Mouse (Mus musculus): ENCODE results near the gene Cd160. TPM values are rescaled to one million over a fixed set of nuclear protein-coding genes. Genes with fewer than 3 reads are reported as not detected.

Cd160 gene
- total RNA-seq, 4 experiments from 2014 or later = not detected

DNA sequence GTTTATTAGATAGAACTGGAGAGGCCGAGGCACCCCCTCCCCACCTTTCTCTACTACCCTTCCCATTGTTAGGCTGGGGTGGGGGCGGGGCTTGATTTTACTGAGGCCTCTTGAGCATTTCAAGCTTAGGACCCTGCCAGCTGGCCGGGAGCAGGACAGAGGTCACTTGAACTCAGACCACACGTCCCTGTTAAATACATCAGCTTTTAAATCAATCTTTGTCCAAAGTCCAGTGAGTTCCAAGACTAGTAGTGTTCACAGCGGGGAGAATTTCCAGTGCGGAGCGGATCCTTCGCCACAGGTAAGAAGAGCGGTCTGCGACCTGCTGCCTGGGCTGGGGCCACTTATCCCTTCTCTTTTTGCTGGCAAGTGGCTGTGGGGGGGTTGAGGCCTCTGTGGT lies 705 bp upstream of the Cd160 start:
- no peak for DNase-seq (ENCODE audit: low spot score in 2 of 2)

DNA sequence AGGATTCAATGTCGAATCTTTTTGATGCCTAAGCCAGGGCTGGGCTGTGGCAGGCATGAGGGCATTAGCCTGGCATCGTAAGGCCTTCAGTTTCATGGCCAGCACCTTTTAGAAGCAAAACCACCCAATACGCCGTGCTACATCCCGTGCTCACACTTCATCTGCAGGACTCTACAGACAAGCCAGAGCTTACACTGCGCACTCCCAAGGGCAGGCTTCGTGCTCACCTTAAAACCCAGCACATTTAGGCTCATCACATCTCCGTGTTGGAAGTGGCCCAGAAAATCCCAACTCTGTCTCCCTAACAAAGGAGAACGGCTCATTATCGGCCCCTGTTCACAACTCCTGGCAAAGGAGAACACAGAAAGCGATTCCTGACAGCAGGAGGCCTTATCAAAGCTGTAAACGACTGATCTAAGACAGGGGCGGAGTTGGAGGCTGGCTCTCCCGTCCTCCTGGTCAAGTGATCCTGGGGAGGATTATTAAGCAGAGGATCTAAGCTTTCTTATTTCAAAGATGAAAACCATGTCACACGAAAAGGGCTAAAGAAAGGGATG lies 765 bp downstream of the Cd160 start:
- DNase-seq (ENCODE audit: low spot score in 2 of 2) = no peak

DNA sequence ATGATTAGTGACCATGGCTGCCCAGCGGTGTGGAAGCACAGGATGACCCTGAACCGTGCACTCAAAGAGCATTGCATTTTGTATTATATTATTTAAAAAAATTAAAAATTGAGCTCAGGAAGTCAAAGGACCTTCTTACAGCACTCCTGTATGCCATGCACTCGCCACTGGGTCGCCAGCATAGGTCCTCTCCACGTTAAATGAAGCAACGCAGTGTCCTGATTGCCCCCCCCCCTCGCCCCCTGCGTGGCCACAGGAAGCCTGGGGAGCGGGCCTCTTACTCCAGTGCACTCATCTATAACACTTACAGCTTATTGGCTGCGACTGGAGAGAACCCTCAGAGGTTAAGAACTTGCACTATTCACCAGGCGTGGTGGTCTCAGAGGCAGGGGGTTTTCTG lies 3.9 kb downstream of the Cd160 start:
- no peak for DNase-seq (ENCODE audit: low spot score in 2 of 2)

DNA sequence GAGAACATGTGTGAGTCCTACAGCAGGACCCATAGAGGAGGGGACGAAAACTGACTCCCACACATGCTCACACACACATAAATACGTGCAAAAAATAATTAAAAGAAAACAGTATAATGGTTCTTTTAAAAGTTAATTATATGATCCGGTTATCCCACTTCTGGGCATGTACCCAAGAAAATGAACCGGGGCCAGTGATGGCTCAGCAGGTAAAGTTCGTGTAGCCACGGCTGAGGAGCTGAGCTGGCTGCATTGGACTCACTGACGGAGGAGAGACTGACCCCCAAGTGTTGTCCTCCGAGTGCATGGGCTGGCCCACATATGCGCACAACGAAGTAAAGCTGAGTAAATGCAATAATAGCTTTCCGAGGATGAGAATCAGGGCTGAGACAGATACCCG lies 4.5 kb downstream of the Cd160 start:
- no peak for DNase-seq (ENCODE audit: low spot score in 2 of 2)

DNA sequence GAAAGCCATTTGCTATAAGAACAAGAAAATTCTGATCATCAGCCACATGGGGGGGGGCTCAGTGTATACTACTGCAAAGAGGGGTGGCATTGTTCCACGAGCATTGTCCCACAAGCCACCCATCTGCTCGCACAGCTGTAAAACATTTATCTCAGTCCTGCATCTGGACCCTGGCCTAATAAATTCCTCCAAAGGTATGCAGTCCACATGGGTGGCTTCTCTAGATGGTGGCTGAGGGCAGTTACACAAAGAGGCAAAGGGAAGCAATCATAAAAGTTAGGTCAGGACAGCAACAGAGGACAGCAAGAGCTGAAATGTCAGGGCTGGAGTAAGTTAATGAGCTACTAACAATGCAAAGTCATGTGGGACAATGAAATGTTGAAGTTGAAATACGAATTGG lies 5.5 kb downstream of the Cd160 start:
- DNase-seq (ENCODE audit: low spot score in 2 of 2) = no peak

DNA sequence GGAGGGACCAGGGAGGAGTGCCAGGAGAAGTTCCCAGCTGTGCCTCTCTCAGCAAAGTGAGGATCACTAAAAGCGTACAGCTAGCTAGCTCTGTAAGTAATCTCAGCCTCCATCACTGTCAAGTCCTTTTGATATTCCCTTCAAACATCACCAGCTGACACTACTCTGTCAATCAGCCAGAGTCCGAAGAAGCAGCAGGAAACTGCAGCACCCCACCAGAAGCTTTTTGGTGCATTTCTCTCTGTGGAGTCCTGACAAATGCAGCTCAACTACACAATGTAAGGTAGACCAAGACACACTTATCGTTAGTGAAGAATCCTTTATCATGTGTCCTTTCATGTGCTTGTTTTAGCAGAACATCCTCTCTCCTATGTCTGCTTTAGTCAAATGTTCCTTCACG lies 7.6 kb downstream of the Cd160 start:
- DNase-seq (ENCODE audit: low spot score in 2 of 2) = no peak

DNA sequence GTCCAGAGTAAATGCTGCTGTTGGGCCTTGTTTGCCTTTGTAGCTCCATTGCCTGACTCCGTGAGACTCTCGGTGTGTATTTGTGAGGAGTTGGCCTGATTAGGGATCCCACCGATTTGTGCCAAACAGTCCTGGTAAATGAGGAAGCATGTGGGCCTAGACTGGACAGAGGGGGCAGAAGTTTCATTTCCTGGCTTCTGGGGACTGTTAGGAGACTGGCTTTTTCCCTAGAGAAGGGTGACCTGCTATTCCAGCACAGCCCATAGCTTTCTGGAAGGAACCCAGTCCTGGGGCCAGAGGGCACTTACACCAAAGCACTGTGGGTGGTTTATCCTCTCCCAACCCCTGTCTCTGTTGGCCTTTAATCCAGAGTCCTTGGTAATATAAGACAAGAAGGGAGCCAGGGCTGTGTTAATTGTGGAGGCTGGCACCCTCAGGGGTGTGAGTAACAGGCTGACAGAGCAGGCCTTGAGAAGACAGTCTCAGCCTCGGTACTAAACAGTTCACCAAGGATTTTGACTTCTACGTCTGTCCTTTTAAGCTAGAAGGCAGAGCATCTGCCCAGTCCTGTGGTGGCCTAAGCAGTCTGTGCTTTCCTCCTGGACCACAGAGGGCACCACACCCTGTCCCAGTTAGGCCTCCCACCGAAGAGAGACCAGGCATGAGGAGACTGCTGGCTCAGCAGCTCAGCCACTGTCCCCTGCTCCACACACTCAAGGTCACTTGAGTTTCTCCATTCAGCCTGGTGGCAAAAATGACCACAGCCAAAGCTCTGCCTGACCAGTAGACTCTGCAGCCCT lies 8.8 kb downstream of the Cd160 start:
- DNase-seq (ENCODE audit: low spot score in 2 of 2) = no peak

DNA sequence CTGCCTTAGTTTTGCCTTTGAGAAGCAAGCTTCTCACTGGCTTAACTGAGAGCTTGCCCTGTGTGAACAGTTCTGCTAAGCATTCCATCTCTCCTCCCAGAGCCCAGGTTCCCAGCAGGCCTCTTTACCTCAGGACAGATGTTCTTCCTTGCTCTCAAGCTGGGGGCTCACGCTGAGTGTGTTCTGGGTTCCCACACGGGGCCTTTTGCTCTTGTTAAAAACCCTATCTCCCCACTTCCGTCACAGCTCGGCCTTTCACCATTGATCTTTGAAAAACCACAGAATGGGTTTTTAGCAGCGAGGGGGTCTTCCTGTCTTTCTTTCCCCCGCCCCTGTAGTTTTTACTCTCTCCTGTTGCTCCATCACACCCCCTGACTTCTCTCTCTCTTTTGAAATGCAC lies 14.8 kb downstream of the Cd160 start:
- no peak for DNase-seq (ENCODE audit: low spot score in 2 of 2)

DNA sequence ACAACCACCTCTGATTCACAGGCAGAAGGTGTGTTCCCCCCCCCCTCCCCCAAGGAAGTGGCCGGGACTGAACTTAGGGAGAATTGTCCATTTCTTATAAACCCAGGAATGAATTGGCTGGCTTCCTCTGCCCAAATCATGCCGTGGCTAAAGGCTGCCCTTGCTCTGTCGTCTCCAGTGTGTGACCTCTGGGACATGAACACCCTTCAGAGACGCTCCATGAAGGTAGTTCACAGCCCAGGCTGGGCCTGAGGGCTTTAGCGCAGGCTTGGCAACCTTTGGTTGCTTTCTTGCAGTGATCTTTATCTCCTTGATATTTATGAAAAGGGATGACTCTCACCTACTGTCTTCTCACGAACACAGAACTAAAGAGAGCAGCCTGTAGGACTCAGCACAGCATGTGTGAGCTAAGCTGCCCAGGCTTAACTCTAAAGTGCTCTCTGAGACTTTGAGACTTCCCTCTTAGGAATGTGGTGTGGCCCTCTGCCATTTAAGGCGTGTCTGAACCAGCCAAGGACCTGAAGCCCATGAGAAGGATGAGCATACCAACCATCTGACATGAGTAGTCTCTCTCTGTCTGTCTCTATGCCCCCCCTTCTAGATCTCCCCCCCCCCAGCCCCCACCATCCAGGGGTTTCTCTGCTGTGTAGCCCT lies 15.4 kb downstream of the Cd160 start:
- no peak for DNase-seq (ENCODE audit: low spot score in 2 of 2)

DNA sequence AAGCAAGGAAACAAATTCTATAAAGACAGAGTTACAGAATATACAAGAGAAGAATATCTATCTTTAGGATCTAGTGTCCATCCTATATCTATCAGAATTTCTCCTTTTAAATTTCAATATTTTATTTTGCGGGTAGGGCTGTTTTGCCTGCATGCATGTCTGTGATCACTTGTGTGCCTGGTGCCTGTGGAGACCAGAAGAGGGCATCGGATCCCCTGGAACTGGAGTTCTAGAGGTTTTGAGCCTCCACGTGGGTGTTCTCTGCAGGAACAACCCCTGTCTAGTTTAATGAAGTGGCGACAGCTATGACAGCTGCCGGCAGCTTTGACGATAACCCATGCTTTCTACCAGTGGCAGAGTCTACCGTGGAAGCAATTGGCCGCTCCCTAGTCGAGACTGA lies 16.0 kb downstream of the Cd160 start:
- DNase-seq (ENCODE audit: low spot score in 2 of 2) = peak in 1 of 2 experiments; percentile 15

DNA sequence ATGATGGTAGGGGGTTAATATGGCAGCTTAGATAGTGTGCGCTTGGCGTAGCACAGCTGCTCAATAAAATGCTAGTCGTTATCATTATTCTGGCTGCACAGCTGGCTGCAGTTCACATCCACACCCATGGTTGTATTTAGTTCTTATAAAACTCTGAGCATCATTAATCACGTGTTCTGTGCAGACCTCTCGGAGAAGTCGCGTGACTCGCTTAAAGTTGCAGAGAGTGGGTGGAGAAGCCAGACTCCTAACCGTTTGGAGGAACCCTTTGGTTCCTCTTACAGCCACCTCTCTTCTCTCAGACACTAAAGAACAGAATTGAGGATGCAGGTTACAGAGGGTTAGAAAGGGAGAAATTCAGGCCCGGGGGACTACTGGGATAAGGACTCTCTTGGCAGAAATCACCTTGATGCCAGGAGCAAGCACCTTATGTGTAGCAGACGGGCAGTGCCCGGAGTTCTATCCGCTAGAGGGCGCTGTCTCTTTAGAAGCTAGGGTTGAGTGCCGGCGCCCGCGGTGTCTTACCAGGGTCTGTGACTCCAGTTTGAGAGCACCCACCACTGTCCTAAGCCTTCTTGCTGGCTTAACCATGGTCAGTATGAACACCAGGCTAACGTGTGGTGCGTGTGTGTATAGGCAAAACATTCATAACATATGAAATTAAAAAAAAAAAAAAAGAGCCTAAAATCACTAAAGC lies 16.6 kb downstream of the Cd160 start:
- DNase-seq (ENCODE audit: low spot score in 2 of 2) = peak; percentile 66 to 72

DNA sequence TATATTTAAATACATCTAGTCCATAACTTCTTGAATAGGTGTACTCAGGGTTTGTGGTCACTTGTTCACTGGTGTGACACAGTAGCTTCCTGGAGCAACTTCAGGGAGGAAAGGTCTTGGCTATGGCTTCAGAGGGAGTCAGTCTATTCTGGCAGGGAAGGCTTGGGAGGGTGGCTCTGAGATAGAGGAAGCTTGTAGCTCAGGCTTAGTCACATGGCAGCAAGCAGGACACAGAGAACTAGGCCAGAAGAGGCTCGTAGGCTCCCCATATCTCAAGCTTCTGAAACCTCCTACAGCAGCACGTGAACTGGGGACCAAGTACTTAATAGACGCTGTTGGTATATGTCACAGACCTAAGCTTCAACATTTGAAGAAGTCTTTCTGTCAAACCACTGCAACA lies 17.9 kb downstream of the Cd160 start:
- no peak for DNase-seq (ENCODE audit: low spot score in 2 of 2)

DNA sequence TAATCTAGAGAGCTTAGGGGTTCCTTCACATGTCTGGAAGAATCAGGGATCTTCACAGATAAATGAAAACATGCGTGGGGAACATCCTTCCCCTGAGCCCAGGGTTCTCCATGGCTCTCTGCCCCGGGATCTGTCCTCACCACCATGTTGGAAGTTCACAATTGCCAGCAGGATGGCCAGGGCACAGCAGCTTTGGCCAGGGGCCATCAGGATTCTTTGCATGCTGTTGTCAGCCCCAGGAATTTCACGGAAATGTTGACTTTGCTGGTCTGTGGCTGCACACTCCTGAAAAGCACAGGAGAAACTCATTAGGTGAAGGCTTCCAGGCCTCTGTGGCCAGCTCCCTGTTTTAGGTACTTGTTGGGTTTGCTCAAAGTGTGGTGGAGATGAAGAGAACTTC lies 20.5 kb downstream of the Cd160 start:
- no peak for DNase-seq (ENCODE audit: low spot score in 2 of 2)

DNA sequence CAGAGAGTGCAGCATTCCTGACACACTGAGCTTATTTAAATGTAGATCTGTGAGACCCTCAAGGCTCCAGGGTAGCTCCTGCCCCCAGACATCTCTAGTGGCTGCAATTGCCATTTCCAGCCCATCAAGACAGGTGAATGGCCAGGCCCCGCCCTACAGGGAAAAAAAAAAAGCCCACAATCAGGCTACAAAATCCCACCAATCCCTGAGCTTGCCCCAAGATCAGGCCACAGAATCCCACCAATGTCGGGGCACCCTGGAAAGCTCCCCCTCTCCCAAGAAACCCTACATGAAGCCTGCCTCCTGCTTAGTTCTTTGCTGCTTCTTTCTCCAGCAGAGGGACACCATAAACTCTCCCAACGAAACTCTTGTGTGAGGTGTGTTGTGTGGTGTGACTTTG lies 21.0 kb downstream of the Cd160 start:
- DNase-seq (ENCODE audit: low spot score in 2 of 2) = no peak

DNA sequence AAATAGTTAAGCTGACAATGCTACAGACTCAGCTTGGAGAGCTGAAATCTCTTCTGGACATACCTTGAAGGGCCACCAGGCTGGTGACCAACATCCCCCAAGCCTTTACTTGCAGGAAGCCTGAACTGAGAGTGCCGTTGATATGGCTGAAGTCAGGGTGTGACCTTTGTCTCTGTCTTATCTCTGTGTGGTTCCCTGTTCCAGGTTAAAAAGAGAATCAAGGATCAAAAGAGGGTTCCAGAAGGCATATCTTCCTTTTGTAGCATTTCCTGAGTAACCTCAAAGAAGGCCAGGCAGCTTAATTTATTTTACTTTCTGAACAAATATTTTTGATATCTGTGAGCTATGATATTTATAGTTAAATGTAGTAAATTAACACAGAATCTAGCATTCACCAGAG lies 26.9 kb downstream of the Cd160 start:
- no peak for DNase-seq (ENCODE audit: low spot score in 2 of 2)

DNA sequence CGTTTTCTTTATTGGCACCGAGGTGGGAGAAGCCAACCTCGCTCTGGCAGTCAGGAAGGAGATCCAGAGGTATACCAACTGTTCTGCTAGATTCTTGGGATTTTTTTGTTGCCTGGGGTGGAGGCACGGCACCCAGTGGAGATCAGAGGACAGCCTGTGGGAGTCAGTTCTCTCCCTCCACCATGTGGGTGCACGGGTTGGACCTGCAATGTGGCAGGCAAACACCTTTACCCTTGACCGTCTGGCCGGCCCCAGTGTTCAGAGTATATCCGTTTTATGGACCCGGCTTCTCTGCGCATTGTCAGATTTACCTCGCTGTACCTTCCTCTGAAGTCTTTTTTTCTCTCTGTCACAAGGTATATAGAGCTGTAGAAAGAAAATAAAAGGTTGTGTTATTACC lies 28.9 kb downstream of the Cd160 start:
- no peak for DNase-seq (ENCODE audit: low spot score in 2 of 2)

DNA sequence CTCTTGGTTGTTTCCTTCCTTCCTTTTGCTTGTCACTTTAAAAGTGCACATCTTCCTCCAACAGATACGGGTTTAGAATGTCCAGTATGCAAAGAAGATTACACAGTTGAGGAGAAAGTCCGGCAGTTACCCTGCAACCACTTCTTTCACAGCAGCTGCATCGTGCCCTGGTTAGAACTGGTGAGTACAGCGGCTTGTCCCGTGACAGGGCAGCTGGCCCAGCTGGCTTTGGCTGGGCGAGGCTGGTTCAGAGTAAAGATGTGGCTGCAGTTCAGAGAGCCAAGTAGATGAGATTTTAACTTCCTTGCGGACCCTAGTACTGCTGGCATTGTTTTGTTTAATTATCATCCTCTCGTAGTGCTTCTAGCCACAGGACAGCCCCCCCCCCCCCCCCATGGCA lies 40.6 kb downstream of the Cd160 start:
- DNase-seq (ENCODE audit: low spot score in 2 of 2) = peak in 1 of 2 experiments; percentile 12

DNA sequence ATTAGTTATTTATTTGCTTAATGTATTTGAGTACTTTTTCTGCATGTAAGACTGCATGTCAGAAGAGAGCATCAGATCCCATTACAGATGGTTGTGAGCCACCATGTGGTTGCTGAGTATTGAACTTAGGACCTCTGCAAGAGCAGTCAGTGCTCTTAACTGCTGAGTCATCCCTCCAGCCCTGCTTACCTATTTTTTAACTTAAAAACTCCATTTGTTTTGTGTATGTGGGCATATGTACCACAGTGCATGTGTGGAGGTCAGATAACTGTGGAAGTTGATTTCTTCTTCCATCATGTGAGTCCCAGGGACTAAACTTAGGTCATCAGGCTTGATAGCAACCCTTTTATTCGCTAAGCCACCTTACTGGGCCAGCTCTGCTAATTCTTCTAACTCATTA lies 41.4 kb downstream of the Cd160 start:
- no peak for DNase-seq (ENCODE audit: low spot score in 2 of 2)

DNA sequence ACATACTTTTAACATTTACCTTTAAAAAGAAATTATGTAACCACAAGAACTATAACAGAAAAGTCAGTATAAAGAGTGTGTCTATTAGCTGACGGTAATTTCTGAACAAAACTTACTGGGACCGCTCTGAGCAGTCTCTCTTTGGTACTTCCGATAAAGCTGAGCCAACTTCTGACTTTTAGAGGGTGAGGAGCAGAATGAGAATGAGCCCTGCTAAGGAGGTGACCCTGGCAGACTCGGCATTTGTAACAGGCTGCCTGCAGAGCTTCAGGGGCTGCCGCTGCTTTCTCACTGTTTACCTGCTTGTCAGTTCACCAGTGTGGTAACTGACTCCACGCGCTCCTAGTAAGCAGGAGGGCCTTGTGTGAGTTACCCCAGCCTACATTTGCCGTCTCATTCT lies 46.9 kb downstream of the Cd160 start:
- DNase-seq (ENCODE audit: low spot score in 2 of 2) = no peak

DNA sequence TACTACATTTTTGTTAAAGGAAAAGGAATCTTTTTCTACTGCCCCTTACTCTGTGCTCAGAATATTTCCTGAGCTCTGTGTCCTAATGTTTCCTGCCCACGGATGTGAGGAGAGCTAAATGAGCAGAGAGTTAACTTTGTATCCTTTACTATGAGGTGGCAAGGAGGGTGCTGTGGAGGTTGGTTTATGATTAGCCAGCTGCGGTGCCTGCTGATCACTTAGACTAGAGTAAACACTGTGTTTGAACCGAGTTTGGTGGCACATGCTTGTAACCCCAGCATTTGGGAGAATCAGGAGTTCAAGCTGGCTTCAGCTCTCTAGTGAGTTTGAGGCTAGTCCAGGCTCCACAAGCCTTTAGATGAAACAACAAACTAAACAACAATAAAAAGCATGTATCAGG lies 52.0 kb downstream of the Cd160 start:
- no peak for DNase-seq (ENCODE audit: low spot score in 2 of 2)

DNA sequence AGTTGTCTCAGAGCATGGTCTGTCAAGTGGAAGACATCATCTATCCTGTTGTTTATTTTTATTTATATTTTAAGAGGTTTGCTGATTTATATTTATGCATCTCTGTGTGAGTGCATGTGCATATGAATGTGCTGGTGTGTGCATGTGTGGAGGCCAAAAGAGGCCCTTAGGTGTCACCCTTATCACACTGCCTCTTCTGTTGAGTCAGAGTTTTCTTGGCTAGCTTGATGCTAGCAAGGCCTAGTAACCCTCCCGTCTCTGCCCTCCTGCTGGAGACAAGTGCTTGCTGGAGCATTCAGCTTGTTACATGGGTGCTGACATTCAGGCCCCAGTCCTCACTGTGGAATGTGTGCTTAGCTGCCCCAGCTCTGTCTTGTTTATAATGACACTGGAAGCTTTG lies 56.2 kb downstream of the Cd160 start:
- no peak for DNase-seq (ENCODE audit: low spot score in 2 of 2)

DNA sequence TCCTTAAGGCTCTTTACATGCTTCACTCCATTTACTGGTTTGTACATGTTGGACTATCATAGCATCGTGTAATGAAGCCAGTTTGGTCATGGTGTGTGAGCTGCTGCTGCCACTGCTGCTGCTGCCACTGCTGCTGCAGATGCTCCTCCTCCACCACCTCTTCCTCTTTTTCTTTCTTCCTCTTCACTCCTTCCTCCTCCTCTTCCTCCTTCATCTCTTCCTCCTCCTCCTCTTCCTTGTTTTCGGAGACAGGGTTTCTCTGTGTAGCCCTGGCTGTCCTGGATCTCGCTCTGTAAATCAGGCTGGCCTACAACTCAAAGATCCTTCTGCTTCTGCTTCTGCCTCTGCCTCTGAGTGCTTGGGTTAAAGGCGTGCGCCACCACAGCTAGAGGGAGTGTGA lies 59.2 kb downstream of the Cd160 start:
- no peak for DNase-seq (ENCODE audit: low spot score in 2 of 2)
